Mouse (Mus musculus) gastrocnemius, postnatal 4 days (tissue): ENCODE measurements at regions not wholly inside any gene's neighbourhood (a gene's known extent, or its start where the extent isn't known, plus 50 kb on each side); places are given as distances from the start of the nearest gene placed in this dataset.

ENCODE experiments used
- DNase-seq, 2 experiments: peaks; one replicate each; pipeline ENCODE4 v3.0.0; 2021 to 2022; ENCODE audit warnings: low spot score in 2 of 2, mixed read lengths in 2 of 2

- DNase-seq = no peak
Measured at GRCm38 (mm10) chr13:90294648-90295007, 205.2 kb upstream of the Xrcc4 start.

- DNase-seq = no peak
Measured at GRCm38 (mm10) chr13:90293697-90294647, 204.6 kb upstream of the Xrcc4 start.

GRCm38 (mm10) chr13:90292905-90293304 lies 203.5 kb upstream of the Xrcc4 start:
- DNase-seq = no peak

GRCm38 (mm10) chr13:90292124-90292523 lies 202.7 kb upstream of the Xrcc4 start:
- no peak for DNase-seq

GRCm38 (mm10) chr13:90280976-90281375 lies 191.6 kb upstream of the Xrcc4 start:
- DNase-seq = no peak

GRCm38 (mm10) chr13:90279786-90280382 lies 190.5 kb upstream of the Xrcc4 start:
- DNase-seq = no peak

GRCm38 (mm10) chr13:90279355-90279754 lies 189.9 kb upstream of the Xrcc4 start:
- no peak for DNase-seq

GRCm38 (mm10) chr13:90259071-90259742 lies 169.8 kb upstream of the Xrcc4 start:
- no peak for DNase-seq

GRCm38 (mm10) chr13:90252981-90253380 lies 163.6 kb upstream of the Xrcc4 start:
- DNase-seq = no peak

GRCm38 (mm10) chr13:90245997-90246765 lies 156.8 kb upstream of the Xrcc4 start:
- no peak for DNase-seq

GRCm38 (mm10) chr13:90238331-90238730 lies 148.9 kb upstream of the Xrcc4 start:
- peak in 1 of 2 experiments; percentile 9 for DNase-seq

GRCm38 (mm10) chr13:90233986-90234385 lies 144.6 kb upstream of the Xrcc4 start:
- DNase-seq = no peak

- no peak for DNase-seq
Measured at GRCm38 (mm10) chr13:90233561-90233960, 144.2 kb upstream of the Xrcc4 start.

GRCm38 (mm10) chr13:90229106-90229505 lies 139.7 kb upstream of the Xrcc4 start:
- DNase-seq = no peak

GRCm38 (mm10) chr13:90226212-90226611 lies 136.8 kb upstream of the Xrcc4 start:
- no peak for DNase-seq

GRCm38 (mm10) chr13:90212390-90212789 lies 123.0 kb upstream of the Xrcc4 start:
- no peak for DNase-seq

- DNase-seq = no peak
Measured at GRCm38 (mm10) chr13:90207875-90208274, 118.5 kb upstream of the Xrcc4 start.
